Mouse (Mus musculus) embryonic facial prominence, embryonic 11.5 days (tissue): Measurements from ENCODE around the gene Olfr871. TPM values are rescaled to one million over a fixed set of nuclear protein-coding genes. Genes with fewer than 3 reads are reported as not detected.
"Not testable (repeated sequence)": the region's sequence is repeated elsewhere in the genome, so short reads cannot be mapped to it uniquely, and the experiment has no call there.

Experiments
- ATAC-seq: fragments of 200-750 bp; cut with Nextera tagmentation; replicated peaks from 2 replicates; pipeline ENCODE4 v1.8.0; 2017; ENCODE audit warnings: low read depth; ENCODE audit not compliant: insufficient number of reproducible peaks, low FRiP score, low TSS enrichment
- DNase-seq: peaks from one replicate; pipeline ENCODE4 v3.0.0-alpha.2; 2015; ENCODE audit warnings: low spot score
- H3K27ac ChIP-seq: fragments of 300-500 bp; sonication (generic); replicated peaks from 2 replicates; pipeline ENCODE4 v1.5.1; 2014; ENCODE audit warnings: mild to moderate bottlenecking, low read depth, low read length, control low read depth
- H3K27me3 ChIP-seq: fragments of 300-500 bp; sonication (generic); 2 replicates; pipeline ENCODE4 v1.6.1; 2014; ENCODE audit warnings: mild to moderate bottlenecking, low read length, moderate library complexity, mixed read lengths; ENCODE audit not compliant: control insufficient read depth, insufficient read depth
- H3K36me3 ChIP-seq: fragments of 300-500 bp; sonication (generic); replicated peaks from 2 replicates; pipeline ENCODE4 v1.6.1; 2014; ENCODE audit warnings: low read depth, mild to moderate bottlenecking, low read length, moderate library complexity, mixed read lengths; ENCODE audit not compliant: control insufficient read depth, insufficient read depth
- H3K4me1 ChIP-seq: fragments of 300-500 bp; sonication (generic); 2 replicates; pipeline ENCODE4 v1.6.1; 2014; ENCODE audit warnings: low read length, mixed read lengths; ENCODE audit not compliant: control insufficient read depth, insufficient read depth
- H3K4me2 ChIP-seq: fragments of 300-500 bp; sonication (generic); 2 replicates; pipeline ENCODE4 v1.6.1; 2014; ENCODE audit warnings: low read depth, mild to moderate bottlenecking, control low read depth, low read length, moderate library complexity
- H3K4me3 ChIP-seq: fragments of 300-500 bp; sonication (generic); 2 replicates; pipeline ENCODE4 v1.5.1; 2014; ENCODE audit warnings: low read depth, low read length, control low read depth
- H3K9ac ChIP-seq: fragments of 300-500 bp; sonication (generic); replicated peaks from 2 replicates; pipeline ENCODE4 v1.6.1; 2014; ENCODE audit warnings: mild to moderate bottlenecking, control low read depth, low read length
- H3K9me3 ChIP-seq: fragments of 300-500 bp; sonication (generic); replicated peaks from 2 replicates; pipeline ENCODE4 v1.6.1; 2016; ENCODE audit warnings: mild to moderate bottlenecking, low read length, inconsistent platforms, mixed read lengths; ENCODE audit not compliant: control insufficient read depth
- WGBS: fragments of 180-500 bp; shearing (Covaris S2); extraction: QIAGEN DNeasy Blood & Tissue Kit; methylation state at CpG from one replicate; pipeline ENCODE4 v1.1.7; 2014; 5-methylcytosine and 5-hydroxymethylcytosine counted together
- polyA plus RNA-seq: library from polyadenylated mRNA; unstranded; fragments of >200 nt; fragmentation: Nextera tagmentation; extraction: Ambion mirVana; gene quantifications from 2 replicates; pipeline ENCODE4 v1.2.1, GENCODE M21; 2014

The Olfr871 gene
- polyA plus RNA-seq: not detected in 2 replicates

DNA sequence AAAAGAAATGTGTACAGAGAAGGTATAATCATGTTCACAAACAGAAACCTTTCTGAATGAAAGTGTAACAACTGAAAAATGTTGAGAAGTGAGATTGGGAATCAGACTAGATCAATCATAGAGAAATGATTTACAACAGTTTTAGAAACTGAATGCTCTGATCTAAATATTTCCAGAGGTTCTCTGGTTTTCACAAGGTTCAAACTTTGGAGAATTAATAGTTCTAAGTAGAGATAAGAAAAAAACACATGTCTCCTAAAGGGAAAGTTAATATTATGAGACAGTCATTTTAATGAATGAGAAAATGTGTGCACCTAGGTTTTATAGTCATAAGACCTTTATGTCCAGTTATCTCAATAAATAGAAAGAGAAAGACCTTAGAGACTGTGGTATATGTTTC lies at the start of gene Olfr871:
Gene Olfr871, plus strand, starts transcription at position 301 of the 400 bp plus-strand sequence.
- H3K9ac ChIP-seq: no peak within 1 kb of the TSS
- no peaks in the 10 kb centered on the region for H3K27me3 ChIP-seq
- ATAC-seq (no peak), DNase-seq (no peak)
- no peaks in the 10 kb centered on the region for H3K4me1 ChIP-seq
- no peak within 1 kb of the TSS for H3K4me2 ChIP-seq
- no peak within 1 kb of the TSS for H3K27ac ChIP-seq
- H3K9me3 ChIP-seq: no peaks in the 10 kb centered on the region
- no peaks in the 10 kb centered on the region for H3K36me3 ChIP-seq
- no peak within 1 kb of the TSS for H3K4me3 ChIP-seq

DNA sequence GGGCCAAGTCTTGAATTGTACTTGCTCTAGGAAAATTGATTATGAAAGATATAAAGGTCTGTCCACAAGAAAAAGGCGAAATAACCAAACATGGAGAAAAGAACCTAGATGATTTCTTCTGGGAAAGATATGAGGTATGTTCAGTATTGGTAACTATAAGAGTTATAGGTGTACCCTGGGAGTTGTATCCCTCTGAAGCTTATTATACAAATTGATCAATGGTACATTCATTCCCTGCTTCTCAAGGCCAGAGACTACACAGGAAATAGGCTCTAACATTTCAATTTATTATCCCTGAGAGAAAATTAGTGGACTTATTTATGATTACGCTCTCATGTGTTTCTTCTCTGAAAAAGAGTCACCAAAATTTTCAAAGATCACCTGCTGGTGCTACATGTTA lies 38.0 kb upstream of the Olfr871 start, which contains the start of gene Olfr870:
Gene Olfr870, minus strand, starts transcription at position 101 of the 400 bp plus-strand sequence.
- no peaks in the 10 kb centered on the region for H3K27me3 ChIP-seq
- ATAC-seq (no peak), DNase-seq (no peak)
- 79% methylated on average over 2 of the region's 2 CpGs for WGBS
- H3K4me1 ChIP-seq: no peaks in the 10 kb centered on the region
- no peak within 1 kb of the TSS for H3K9ac ChIP-seq
- no peak within 1 kb of the TSS for H3K27ac ChIP-seq
- H3K36me3 ChIP-seq: no peaks in the 10 kb centered on the region
- H3K4me3 ChIP-seq: no peak within 1 kb of the TSS
- no peaks in the 10 kb centered on the region for H3K9me3 ChIP-seq
- H3K4me2 ChIP-seq: no peak within 1 kb of the TSS

DNA sequence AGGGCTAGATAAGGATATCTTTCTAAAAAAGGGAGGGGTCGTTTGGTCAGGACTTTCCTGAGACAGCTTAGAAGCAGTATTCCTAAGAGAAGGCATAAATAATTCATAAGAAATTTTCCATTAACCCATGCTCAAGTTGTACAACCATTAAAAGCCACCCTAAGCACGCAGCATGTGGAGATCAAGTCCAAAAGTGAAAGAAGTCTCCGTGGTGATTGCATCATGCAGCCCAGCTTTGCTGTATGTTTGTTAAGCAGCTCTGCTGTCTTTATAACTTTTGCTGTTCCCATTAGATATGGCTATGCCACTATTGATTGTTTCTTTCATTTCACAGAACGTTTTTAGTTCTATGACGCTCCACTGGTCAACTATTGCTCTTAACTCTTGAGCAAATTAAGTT lies 32.5 kb upstream of the Olfr871 start:
- 67% methylated on average over 5 of the region's 5 CpGs for WGBS
- no peak overlapping the region for H3K4me3 ChIP-seq
- H3K9ac ChIP-seq: no peak overlapping the region
- H3K27ac ChIP-seq: no peak overlapping the region
- H3K27me3 ChIP-seq: no peaks in the 10 kb centered on the region
- no peaks in the 10 kb centered on the region for H3K4me1 ChIP-seq
- no peak overlapping the region for H3K4me2 ChIP-seq
- H3K36me3 ChIP-seq: no peaks in the 10 kb centered on the region
- DNase-seq (no peak), ATAC-seq (no peak)
- no peaks in the 10 kb centered on the region for H3K9me3 ChIP-seq

DNA sequence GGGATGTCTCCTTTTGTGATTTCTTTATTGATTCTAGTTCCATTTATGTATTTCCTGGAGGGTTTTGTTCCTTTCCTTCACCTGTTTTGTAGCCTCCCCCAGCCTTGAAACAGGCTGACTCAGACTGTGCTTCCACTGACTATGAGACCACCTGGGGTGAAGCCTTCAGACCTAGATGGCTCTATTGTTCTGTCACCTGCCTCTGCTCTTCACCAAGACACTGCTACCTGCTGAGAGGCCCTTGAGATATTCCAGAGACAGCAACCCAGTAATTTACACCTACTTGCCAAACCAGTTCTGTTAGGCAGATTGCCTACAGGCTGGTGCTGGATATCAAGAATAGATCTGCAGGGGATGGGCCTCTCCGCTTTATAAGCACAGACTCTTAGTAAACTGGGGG lies 9.9 kb upstream of the Olfr871 start:
- ATAC-seq: no peak
- no peak for DNase-seq
- Histone ChIP-seq H3K9ac (no peak overlapping the region), H3K4me1 (no peaks in the 10 kb centered on the region), H3K9me3 (no peaks in the 10 kb centered on the region), H3K36me3 (no peaks in the 10 kb centered on the region), H3K4me3 (no peak overlapping the region), H3K27me3 (no peaks in the 10 kb centered on the region), H3K4me2 (no peak overlapping the region), H3K27ac (no peak overlapping the region)
- 48% methylated on average over 1 of the region's 1 CpGs for WGBS

DNA sequence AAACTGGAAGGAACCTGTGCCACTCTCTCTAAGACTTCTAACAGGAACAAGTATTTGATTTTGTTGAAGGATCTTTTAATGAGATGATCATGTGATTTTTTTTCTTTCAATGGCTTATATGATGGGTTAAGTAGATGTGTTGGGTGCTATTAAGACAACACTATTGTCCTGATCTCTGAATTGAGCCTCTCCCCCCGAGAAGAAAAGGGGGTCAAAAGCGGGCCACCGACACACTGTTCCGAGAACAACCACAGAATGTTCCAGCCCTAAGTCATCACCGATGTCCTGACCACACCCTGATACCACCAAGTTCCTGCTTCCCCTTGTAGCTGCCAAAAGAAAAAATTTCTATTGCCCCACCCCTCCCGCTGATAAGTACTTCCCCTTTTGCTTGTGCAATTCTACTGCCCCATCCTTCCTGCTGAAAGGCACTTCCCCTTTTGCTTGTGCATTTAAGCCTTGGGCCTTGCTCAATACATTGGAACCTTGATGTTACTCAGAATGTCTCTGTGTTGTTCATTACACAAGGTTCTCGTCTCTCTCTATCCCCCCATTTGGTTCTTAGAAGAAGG lies 8.5 kb upstream of the Olfr871 start:
- not testable (repeated sequence) for H3K9me3 ChIP-seq, H3K4me2 ChIP-seq, ATAC-seq, H3K27ac ChIP-seq, H3K9ac ChIP-seq, H3K4me1 ChIP-seq, DNase-seq, H3K36me3 ChIP-seq, H3K27me3 ChIP-seq, H3K4me3 ChIP-seq
- 89% methylated on average over 7 of the region's 7 CpGs for WGBS

DNA sequence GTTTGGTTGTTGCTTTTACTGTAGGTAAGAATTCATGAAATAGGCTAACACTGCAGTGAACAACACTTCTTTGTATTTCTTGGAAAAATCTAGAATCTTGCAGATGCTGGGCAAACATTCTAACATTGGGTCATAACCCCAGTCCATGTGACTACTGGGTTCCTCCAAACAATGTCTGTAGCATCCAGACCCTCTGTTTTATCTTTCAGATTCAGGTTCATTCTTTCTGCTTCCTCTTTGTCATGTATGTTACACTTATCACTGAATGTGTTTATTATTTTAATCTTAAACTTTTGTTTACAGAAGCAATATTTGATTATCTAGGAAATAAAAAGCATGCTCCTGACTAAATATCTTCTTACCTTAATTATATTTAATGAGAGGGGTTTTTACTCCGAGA lies 1.2 kb upstream of the Olfr871 start:
- no peak overlapping the region for H3K9ac ChIP-seq
- H3K9me3 ChIP-seq: no peaks in the 10 kb centered on the region
- no peaks in the 10 kb centered on the region for H3K4me1 ChIP-seq
- 51% methylated on average over 1 of the region's 1 CpGs for WGBS
- no peak overlapping the region for H3K27ac ChIP-seq
- H3K27me3 ChIP-seq: no peaks in the 10 kb centered on the region
- DNase-seq (no peak), ATAC-seq (no peak)
- no peak overlapping the region for H3K4me2 ChIP-seq
- H3K36me3 ChIP-seq: no peaks in the 10 kb centered on the region
- H3K4me3 ChIP-seq: no peak overlapping the region

DNA sequence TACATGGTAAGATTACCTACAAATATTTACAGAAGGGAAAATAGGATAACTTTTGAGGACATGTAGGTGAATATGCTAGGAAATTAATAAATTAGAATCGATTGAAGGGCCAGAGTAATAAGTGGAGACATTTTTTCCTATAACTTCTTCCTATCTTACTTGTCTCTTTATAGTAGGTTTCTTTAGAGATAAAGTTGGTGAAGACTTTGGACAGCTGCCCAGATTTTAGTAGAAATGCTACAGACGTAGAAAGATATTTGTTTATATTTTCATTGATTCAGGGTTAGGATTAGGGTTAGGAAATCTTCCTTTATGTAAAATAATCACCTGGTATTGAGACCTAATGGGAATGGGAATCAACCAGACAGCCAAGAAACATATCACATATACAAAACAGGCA lies 530 bp upstream of the Olfr871 start:
- no peak overlapping the region for H3K4me2 ChIP-seq
- no peak overlapping the region for H3K4me3 ChIP-seq
- ATAC-seq: no peak
- 65% methylated on average over 2 of the region's 2 CpGs for WGBS
- no peaks in the 10 kb centered on the region for H3K9me3 ChIP-seq
- no peak for DNase-seq
- H3K9ac ChIP-seq: no peak overlapping the region
- H3K36me3 ChIP-seq: no peaks in the 10 kb centered on the region
- no peak overlapping the region for H3K27ac ChIP-seq
- H3K27me3 ChIP-seq: no peaks in the 10 kb centered on the region
- H3K4me1 ChIP-seq: no peaks in the 10 kb centered on the region

DNA sequence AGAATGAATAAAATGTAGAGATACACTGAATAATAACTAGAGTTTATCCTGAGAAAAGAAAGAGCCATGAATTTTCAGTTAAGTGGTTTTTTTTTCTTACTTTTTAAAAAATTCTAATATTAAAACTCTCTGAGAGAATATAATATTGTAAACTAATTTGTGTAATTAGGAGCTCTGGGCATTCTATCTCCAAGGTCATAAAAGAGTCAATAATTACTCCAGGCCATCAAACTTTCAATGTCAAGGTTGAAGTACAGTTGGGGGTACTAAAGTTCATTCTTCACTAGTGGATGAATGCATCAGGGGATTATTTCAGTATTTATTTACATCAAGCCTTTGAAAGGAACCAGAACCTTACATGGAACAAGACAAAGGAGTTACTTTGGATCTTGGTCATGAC lies 24.8 kb downstream of the Olfr871 start, which contains the start of gene Olfr872:
Gene Olfr872, plus strand, starts transcription at position 301 of the 400 bp plus-strand sequence.
- ATAC-seq (no peak), DNase-seq (no peak)
- no peaks in the 10 kb centered on the region for H3K36me3 ChIP-seq
- H3K4me1 ChIP-seq: no peaks in the 10 kb centered on the region
- no peak within 1 kb of the TSS for H3K27ac ChIP-seq
- H3K9ac ChIP-seq: no peak within 1 kb of the TSS
- H3K4me2 ChIP-seq: no peak within 1 kb of the TSS
- no peaks in the 10 kb centered on the region for H3K27me3 ChIP-seq
- H3K4me3 ChIP-seq: no peak within 1 kb of the TSS
- no peaks in the 10 kb centered on the region for H3K9me3 ChIP-seq
